Mouse (Mus musculus): ENCODE data around the gene 5730596B20Rik.

GRCm38 (mm10) chr6:52180726-52181125 is 3.4 kb downstream of the 5730596B20Rik start:
- TF ChIP-seq USF1 (IDR thresholded peaks at IDR 0.05; ENCODE audit: low read depth) = no peak
- no peak for TF ChIP-seq CTCF (IDR thresholded peaks at IDR 0.05; ENCODE audit: control insufficient read depth, insufficient read depth, insufficient read length)
